Mouse (Mus musculus): Measurements from ENCODE around the gene Pip4k2c. TPM values are rescaled to one million over a fixed set of nuclear protein-coding genes. Genes with fewer than 3 reads are reported as not detected.
"Not testable (repeated sequence)": the region's sequence is repeated elsewhere in the genome, so short reads cannot be mapped to it uniquely, and the experiment has no call there.

Gene Pip4k2c
- polyA plus RNA-seq, 1 experiment = 9.5 TPM

DNA sequence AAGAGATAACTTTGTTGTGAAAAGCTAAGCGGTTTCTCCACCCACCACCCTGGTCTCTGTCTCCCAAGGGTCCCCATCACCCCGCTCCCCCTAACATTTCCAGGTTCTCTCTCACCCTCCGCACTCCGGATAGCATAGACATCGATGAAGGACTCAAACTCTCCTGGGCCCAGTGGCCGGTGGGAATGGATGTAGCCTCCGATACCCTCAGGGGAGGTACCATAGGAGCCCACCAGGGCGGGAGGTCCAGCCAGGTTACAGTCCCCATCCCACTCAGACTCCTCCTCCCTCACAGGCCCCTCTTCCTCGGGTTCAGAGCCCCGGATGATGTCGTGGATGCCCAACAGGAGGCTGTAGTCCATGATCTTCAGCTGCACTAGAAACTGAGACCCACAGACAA is 11.9 kb downstream of the Pip4k2c start:
- no peaks in the 10 kb centered on the region for H3K9me3 ChIP-seq (ENCODE audit: control insufficient read depth, low read length)
- H3K27me3 ChIP-seq (ENCODE audit: control insufficient read depth) = no peaks in the 10 kb centered on the region
- TF ChIP-seq TAL1 (IDR thresholded peaks at IDR 0.05; ENCODE audit: low read length) (no peak), GATA1 (IDR thresholded peaks at IDR 0.05; ENCODE audit: low read length) (no peak)
- H3K36me3 ChIP-seq (ENCODE audit: control insufficient read depth) = peaks cover 82% of the 10 kb centered on the region
- no peak overlapping the region for H3K4me3 ChIP-seq (replicated peaks)
- H3K4me1 ChIP-seq (ENCODE audit: control insufficient read depth) = peaks cover 91% of the 10 kb centered on the region

DNA sequence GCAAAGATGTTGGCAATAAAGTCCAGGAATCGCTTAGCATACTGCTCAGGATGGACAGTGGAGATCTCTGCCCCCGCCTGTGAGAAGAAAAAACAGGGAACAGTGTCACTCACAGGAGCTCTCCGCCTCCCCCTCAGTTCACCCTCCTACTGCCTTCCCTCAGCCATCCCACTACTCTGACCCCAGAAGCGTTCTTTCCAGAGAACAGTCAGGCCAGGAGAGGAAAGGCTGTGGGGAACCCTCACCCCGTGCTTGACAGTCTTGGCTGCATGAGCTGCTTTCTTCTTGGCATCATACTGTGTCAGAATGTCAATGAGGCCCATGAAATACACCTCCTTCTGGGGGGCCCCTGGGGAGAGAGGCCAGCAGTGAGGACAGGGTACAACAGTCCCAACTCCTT is 12.3 kb downstream of the Pip4k2c start:
- Histone ChIP-seq H3K27me3 (ENCODE audit: control insufficient read depth) (no peaks in the 10 kb centered on the region), H3K36me3 (ENCODE audit: control insufficient read depth) (peaks cover 78% of the 10 kb centered on the region), H3K4me3 (replicated peaks) (no peak overlapping the region), H3K9me3 (ENCODE audit: control insufficient read depth, low read length) (no peaks in the 10 kb centered on the region), H3K4me1 (ENCODE audit: control insufficient read depth) (peaks cover 91% of the 10 kb centered on the region)
- TF ChIP-seq TAL1 (IDR thresholded peaks at IDR 0.05; ENCODE audit: low read length) (no peak), GATA1 (IDR thresholded peaks at IDR 0.05; ENCODE audit: low read length) (no peak)

DNA sequence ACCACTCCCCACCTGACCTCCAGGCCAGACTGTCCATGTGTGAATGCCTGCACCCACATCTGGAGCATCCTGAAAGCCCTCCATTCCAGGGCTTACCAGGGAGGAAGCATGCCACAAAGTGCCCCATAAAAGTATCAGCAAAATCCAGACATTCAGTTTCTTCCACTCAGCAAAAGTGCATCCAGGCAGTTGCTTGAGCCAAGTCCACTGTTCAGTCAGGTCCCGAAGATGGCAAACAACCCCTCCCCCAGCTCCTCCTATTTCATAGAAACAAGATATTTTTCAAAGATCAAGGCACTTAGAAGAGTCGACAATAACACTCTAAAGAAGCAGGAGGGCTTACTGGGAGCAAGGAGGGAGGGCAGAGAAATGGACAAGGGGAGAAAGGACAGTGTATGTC is 12.9 kb downstream of the Pip4k2c start:
- H3K4me3 ChIP-seq (replicated peaks) = no peak overlapping the region
- H3K4me1 ChIP-seq (ENCODE audit: control insufficient read depth) = peaks cover 88% of the 10 kb centered on the region
- peaks cover 72% of the 10 kb centered on the region for H3K36me3 ChIP-seq (ENCODE audit: control insufficient read depth)
- no peaks in the 10 kb centered on the region for H3K9me3 ChIP-seq (ENCODE audit: control insufficient read depth, low read length)
- TF ChIP-seq GATA1 (IDR thresholded peaks at IDR 0.05; ENCODE audit: low read length) (no peak), TAL1 (IDR thresholded peaks at IDR 0.05; ENCODE audit: low read length) (no peak)
- no peaks in the 10 kb centered on the region for H3K27me3 ChIP-seq (ENCODE audit: control insufficient read depth)

DNA sequence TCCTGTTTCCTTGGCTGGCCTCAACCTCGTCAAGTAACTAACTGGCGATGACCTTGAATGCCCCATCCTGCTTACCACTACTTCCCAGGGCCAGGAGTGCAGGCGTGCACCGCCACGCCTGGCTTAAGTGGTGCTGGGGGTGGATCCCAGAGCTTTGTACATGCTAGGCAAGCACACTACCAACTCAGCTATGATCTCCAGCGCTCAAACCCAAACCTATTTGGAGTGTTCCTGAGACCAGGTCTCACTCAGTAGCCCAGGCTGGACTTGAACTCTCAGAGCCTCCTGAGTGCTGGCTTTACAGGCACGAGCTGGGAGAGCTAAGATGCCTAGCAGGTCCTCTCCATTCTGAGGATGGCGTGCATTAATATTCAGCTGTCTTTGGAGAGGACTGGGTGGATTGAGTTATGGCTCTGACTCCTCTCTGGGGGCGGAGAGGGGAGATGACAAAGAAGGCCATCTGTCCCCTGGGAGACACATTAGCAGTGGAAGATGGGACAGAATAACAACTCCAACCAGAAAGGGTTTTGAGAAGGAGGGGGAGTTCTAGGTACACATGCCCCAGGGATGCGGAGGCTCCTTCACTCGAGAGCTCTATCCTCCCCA is 13.8 kb downstream of the Pip4k2c start:
- Histone ChIP-seq H3K9me3 (ENCODE audit: control insufficient read depth, low read length) (no peaks in the 10 kb centered on the region), H3K27me3 (ENCODE audit: control insufficient read depth) (no peaks in the 10 kb centered on the region), H3K4me3 (replicated peaks) (no peak overlapping the region), H3K4me1 (ENCODE audit: control insufficient read depth) (peaks cover 88% of the 10 kb centered on the region), H3K36me3 (ENCODE audit: control insufficient read depth) (peaks cover 68% of the 10 kb centered on the region)
- TF ChIP-seq TAL1 (IDR thresholded peaks at IDR 0.05; ENCODE audit: low read length) (no peak), GATA1 (IDR thresholded peaks at IDR 0.05; ENCODE audit: low read length) (no peak)

DNA sequence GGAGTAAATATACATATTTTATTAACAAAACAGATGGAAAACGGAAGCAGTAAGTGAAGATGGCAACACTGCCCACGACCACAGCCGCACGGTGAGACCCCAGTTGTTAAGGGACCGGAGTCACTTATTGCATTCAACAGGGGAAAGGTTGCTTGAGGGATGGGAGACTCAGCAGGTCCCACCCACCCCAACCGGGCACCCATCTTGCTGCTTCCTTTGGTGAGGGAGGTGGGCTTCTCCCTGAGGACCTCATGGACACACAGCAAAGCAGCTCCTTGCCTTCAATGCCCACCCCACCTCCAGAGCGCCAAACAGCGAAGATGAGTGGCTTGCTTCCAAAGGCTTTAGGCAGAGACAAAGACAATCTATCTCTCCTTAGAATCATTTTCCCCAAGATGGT is 14.3 kb downstream of the Pip4k2c start:
- no peak for TF ChIP-seq TAL1 (IDR thresholded peaks at IDR 0.05; ENCODE audit: low read length)
- TF ChIP-seq GATA1 (IDR thresholded peaks at IDR 0.05; ENCODE audit: low read length) = no peak
- Histone ChIP-seq H3K27me3 (ENCODE audit: control insufficient read depth) (no peaks in the 10 kb centered on the region), H3K4me3 (replicated peaks) (no peak overlapping the region), H3K36me3 (ENCODE audit: control insufficient read depth) (peaks cover 68% of the 10 kb centered on the region), H3K9me3 (ENCODE audit: control insufficient read depth, low read length) (no peaks in the 10 kb centered on the region), H3K4me1 (ENCODE audit: control insufficient read depth) (peaks cover 88% of the 10 kb centered on the region)

DNA sequence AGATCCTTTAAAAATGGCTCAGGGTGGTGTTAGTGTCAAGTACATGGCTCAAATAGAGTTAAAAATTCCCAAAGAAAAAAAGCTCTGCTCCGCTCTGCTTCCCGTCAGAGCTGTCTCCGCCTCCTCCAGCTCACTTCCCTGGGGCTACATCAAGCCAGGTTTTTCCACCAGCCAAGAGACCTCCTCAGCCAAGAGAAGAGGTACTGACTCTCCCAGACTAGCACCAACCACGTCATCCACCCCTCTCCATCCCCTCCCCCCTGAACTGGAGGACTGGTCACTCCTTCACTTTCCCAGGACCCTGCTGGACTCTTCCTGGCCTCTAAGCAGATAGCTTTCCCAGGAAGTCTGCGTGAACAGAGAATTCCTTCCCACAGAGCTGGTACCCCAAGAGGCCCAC is 15.0 kb downstream of the Pip4k2c start:
- Histone ChIP-seq H3K4me1 (ENCODE audit: control insufficient read depth) (peaks cover 87% of the 10 kb centered on the region), H3K4me3 (replicated peaks) (peak overlapping the region; percentile 88), H3K36me3 (ENCODE audit: control insufficient read depth) (peaks cover 61% of the 10 kb centered on the region), H3K27me3 (ENCODE audit: control insufficient read depth) (no peaks in the 10 kb centered on the region), H3K9me3 (ENCODE audit: control insufficient read depth, low read length) (no peaks in the 10 kb centered on the region)
- no peak for TF ChIP-seq GATA1 (IDR thresholded peaks at IDR 0.05; ENCODE audit: low read length)
- TF ChIP-seq TAL1 (IDR thresholded peaks at IDR 0.05; ENCODE audit: low read length) = no peak

DNA sequence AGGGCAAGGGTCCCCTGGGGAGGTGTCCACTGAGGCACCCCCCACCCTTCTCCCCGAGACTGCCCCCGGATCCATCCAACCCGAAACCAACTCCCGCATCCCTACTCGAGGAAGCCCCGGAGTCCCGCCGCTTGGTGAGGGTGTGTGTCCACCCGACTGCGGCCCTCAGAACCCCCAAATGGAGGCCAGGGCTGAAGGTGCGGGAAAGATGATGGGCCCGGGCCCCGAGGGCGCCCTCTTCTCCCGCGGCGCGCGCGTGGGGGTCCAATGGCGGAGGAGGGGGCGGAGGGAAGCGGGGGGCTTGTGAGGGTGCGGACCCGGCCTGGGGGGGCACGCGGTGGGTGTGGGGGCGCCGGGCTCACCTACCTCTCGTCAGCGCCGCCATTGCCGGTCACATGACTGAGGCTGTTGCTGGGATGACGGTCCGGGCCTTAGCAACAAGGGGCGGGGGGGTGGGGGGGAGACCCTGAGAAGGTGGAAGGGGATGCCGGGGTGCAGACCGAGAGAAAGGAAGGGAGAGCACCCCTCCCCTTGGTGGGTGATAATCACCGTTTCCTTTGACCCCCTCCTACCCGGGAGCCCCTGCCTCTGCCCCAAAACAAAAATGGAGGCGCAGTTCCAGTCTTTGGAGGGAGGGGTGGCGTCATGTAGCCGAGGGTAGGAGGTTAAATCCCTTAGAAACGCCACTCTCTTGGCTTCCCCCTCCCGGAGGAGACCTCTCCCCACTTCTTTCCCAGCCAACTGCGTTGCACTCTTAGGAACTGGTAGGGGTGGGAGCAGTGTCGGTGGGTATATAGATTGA is 15.9 kb downstream of the Pip4k2c start, which contains the start of gene Dtx3:
TSS of gene Dtx3 (minus strand) at position 401 of the 802 bp plus-strand sequence.
- no peaks in the 10 kb centered on the region for H3K27me3 ChIP-seq (ENCODE audit: control insufficient read depth)
- H3K36me3 ChIP-seq (ENCODE audit: control insufficient read depth) = peaks cover 58% of the 10 kb centered on the region
- no peaks in the 10 kb centered on the region for H3K9me3 ChIP-seq (ENCODE audit: control insufficient read depth, low read length)
- H3K4me3 ChIP-seq (replicated peaks) = peak within 1 kb of the TSS; percentile 88
- peaks cover 88% of the 10 kb centered on the region for H3K4me1 ChIP-seq (ENCODE audit: control insufficient read depth)
- TF ChIP-seq TAL1 (IDR thresholded peaks at IDR 0.05; ENCODE audit: low read length) (no peak), GATA1 (IDR thresholded peaks at IDR 0.05; ENCODE audit: low read length) (no peak)

DNA sequence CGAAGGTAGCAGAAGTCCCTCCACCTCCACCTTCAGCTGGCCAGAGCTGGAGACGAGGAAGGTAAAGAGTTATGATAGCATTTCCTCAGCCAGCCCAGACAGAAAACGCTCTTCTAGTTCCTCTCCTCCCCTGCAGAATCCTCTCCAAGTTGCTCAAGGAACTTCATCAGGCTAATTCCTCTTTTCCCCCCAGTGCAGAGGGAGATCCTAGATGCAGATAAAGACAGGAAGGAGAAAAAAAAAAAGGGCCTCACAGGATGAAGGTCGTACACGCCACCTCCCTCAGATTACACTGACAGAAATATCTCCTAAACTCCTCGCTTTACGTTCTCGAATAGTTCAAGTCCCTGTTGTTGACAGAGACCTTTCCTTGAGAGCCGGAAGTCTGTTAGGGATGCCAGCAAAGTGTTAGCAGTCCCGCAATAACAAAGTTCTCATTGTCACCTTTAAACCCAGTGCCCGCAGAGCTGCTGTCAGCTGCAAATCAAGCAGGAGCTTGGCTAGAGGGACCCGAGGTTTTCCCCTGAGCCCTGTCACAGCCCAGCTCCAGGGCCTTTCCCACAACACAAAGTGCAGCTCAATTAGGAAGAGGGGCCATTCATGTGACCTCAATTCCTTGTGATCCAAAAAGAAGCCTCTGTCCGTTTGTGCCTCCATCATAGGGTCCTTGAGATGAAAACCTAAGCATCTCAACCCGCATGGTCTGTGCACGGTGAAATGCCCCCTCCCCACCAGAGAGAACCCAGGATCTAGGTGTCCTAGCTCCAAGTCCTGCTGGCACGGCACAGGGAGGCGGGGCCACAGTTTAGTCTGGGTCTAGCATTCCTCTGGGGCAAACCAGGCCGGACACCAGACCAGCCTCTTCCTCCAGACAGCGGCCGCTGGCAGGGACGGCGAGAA is 16.7 kb downstream of the Pip4k2c start:
- H3K27me3 ChIP-seq (ENCODE audit: control insufficient read depth) = no peaks in the 10 kb centered on the region
- H3K4me3 ChIP-seq (replicated peaks) = peak overlapping the region; percentile 88
- TF ChIP-seq TAL1 (IDR thresholded peaks at IDR 0.05; ENCODE audit: low read length) (no peak), GATA1 (IDR thresholded peaks at IDR 0.05; ENCODE audit: low read length) (peak; percentile 50; the same call in 1 of the 2 replicates)
- H3K9me3 ChIP-seq (ENCODE audit: control insufficient read depth, low read length) = no peaks in the 10 kb centered on the region
- peaks cover 89% of the 10 kb centered on the region for H3K4me1 ChIP-seq (ENCODE audit: control insufficient read depth)
- H3K36me3 ChIP-seq (ENCODE audit: control insufficient read depth) = peaks cover 50% of the 10 kb centered on the region

DNA sequence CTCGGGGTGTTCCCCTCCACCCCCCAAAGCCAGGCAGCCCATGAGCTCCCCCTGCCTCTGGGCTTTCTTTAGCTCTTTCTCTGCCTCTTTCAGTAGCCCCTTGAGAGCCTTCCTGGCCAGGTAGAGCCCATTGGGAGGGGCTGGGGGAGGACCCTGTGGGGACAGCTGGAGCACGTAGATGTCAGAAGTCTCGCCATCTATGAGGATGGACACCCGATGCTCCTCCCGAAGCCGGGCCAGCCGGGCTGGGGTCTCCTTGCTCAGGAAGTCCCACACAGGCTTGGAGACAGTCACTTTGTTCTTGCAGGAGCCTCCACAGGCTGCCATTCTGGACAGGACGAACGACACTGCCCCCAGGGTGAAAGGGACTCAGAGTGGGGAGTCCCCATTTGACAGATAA is 18.4 kb downstream of the Pip4k2c start:
- TF ChIP-seq GATA1 (IDR thresholded peaks at IDR 0.05; ENCODE audit: low read length) = no peak
- TF ChIP-seq TAL1 (IDR thresholded peaks at IDR 0.05; ENCODE audit: low read length) = no peak
- peaks cover 91% of the 10 kb centered on the region for H3K4me1 ChIP-seq (ENCODE audit: control insufficient read depth)

DNA sequence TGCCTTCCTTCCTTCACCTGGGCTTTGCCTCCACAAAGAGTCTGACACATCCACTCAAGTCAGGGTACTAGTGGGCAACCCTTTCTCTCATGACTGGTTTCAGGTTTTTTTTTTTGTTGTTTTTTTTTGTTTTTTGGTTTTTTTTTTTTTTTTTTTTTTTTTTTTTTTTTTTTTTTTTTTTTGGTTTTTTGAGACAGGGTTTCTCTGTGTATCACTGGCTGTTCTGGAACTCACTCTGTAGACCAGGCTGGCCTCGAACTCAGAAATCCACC is 19.4 kb downstream of the Pip4k2c start:
- not testable (repeated sequence) for H3K27me3 ChIP-seq (ENCODE audit: control insufficient read depth); H3K4me3 ChIP-seq (replicated peaks); H3K9me3 ChIP-seq (ENCODE audit: control insufficient read depth, low read length)
- Histone ChIP-seq H3K36me3 (ENCODE audit: control insufficient read depth) (peaks cover 23% of the 10 kb centered on the region), H3K4me1 (ENCODE audit: control insufficient read depth) (peaks cover 85% of the 10 kb centered on the region)

More for the DNA sequence above, 18.4 kb downstream of the Pip4k2c start:
- H3K27me3 ChIP-seq (ENCODE audit: control insufficient read depth) = no peaks in the 10 kb centered on the region
- H3K4me3 ChIP-seq (replicated peaks) = no peak overlapping the region
- no peaks in the 10 kb centered on the region for H3K9me3 ChIP-seq (ENCODE audit: control insufficient read depth, low read length)
- H3K36me3 ChIP-seq (ENCODE audit: control insufficient read depth) = peaks cover 33% of the 10 kb centered on the region
